Mouse (Mus musculus) heart, adult 2 months (tissue): ENCODE measurements around the gene Pex7.

Source experiments
- CTCF ChIP-seq: fragments of 200-600 bp; IDR thresholded peaks from 2 replicates; pipeline ENCODE4 v1.8.1; 2022; ENCODE audit warnings: antibody characterized with exemption, mild to moderate bottlenecking, moderate library complexity
- EP300 ChIP-seq: fragments of 200-500 bp; IDR thresholded peaks from 2 replicates; pipeline ENCODE4 v1.6.1; 2011; ENCODE audit warnings: low read depth, low read length, control low read depth; ENCODE audit not compliant: insufficient read depth

DNA sequence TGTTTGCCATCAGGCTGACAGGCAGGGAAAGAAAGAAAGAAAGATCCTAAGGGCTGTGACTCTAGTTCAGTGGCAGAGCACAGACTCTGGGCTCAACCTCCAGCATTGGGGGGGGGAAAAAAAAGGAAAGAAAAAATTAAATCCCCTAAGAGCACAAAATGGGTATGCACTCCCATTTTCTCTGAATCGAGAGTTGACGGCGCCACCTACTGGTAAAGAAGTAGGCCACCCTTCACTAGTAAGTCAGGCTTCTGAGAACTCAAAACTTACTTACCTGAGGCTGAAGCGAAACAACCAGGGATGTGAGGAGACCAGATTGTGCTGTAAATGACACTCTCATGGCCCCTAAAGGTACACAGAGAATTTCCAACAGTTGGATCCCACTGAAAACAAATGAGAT, 13.5 kb downstream of the Pex7 start:
- TF ChIP-seq CTCF = peak; percentile 85
- no peak for TF ChIP-seq EP300
